Mouse (Mus musculus) G1E (cell line): ENCODE measurements around the gene Park7.

Experiments
- CTCF ChIP-seq: IDR thresholded peaks from 2 replicates; pipeline ENCODE4 v1.5.1; 2012; ENCODE audit warnings: low read depth, low read length, inconsistent platforms, mixed read lengths
- GATA1 ChIP-seq: IDR thresholded peaks from 2 replicates; pipeline ENCODE4 v1.6.1; 2012; ENCODE audit warnings: borderline replicate concordance, low read length, inconsistent platforms, mixed read lengths
- GATA2 ChIP-seq: IDR thresholded peaks from 2 replicates; pipeline ENCODE4 v1.6.1; 2012; ENCODE audit warnings: low read depth, low read length, inconsistent platforms, borderline replicate concordance
- POLR2AphosphoS5 ChIP-seq: IDR thresholded peaks from 2 replicates; pipeline ENCODE4 v1.6.1; 2012; ENCODE audit warnings: low read depth, low read length, inconsistent platforms; ENCODE audit not compliant: insufficient replicate concordance

GRCm38 (mm10) chr4:150866494-150866893 is 47.7 kb downstream of the Park7 start:
- TF ChIP-seq CTCF (no peak), POLR2AphosphoS5 (no peak), GATA2 (no peak), GATA1 (no peak)
